Mouse (Mus musculus) inflammation-experienced regulatory T-cells, adult 6 months (primary cell): Measurements from ENCODE around the gene Pigg. TPM values are rescaled to one million over a fixed set of nuclear protein-coding genes. Genes with fewer than 3 reads are reported as not detected.

ENCODE experiments used
- ATAC-seq: one replicate; pipeline ENCODE4 v1.8.0; 2017
- polyA plus RNA-seq, 3 experiments: library from polyadenylated mRNA; unstranded; fragments of 100-300 nt; shearing (Covaris generic); gene quantifications; one replicate each; pipeline ENCODE4 v1.2.1; 2017

The Pigg gene
- polyA plus RNA-seq, 3 experiments from 2014 or later = 2.6 to 5.0 (median 4.6) TPM

DNA sequence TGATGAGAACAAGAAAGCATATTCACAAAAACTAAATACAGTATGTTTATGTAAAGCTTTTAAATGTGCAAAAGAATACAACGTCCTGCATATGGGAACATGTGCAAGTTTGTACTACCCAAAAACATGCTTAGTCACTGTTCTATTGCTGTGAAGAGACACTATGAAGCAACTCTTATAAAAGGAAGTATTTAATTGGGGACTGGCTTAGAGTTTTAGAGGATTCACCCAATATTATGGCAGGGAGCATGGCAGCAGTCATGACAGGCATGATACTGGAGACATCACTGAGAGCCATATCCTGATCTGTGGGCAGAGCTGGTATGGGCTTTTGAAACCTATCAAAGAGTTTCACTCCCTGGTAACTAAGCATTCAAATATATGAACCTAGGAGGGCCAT is 45.5 kb downstream of the Pigg start:
- ATAC-seq = no peak

DNA sequence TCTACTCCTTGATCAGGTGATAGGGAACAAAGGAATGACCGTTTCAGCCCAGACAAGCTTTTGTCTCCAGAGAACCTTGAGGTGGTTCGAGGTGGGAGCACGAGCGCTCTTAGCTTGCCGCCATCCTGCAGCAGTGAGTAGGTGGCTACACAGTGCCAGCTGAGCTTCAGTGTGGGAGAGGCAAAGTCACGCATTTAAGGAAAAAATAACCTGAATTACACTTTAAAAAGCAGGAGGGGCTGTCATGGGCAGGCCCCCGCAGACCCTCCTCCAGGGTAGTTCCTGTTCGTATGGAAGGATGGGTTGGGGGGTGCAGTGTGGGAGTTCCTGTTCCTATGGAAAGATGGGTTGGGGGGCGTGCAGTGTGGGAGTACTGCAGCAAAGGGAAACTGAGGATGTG is 47.1 kb downstream of the Pigg start:
- no peak for ATAC-seq

DNA sequence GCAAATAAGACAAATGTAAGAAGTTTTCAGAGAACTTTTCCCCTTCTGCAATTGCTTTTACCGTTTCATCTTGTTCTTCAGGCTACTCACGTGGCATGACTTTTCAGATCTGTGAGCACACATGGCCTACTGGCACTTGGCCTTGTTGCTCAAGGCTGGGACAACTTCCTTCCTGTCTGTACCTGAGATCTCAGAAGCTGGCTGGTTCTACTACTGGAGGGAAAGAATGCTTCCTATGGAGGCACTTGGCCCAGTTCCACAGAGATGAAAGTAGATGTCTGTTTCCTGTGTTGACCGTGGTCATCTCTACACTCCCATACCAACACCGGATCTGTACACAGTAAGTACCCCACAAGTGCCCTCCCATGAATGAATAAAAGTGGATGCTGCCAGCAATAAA is 47.8 kb downstream of the Pigg start:
- ATAC-seq = no peak

DNA sequence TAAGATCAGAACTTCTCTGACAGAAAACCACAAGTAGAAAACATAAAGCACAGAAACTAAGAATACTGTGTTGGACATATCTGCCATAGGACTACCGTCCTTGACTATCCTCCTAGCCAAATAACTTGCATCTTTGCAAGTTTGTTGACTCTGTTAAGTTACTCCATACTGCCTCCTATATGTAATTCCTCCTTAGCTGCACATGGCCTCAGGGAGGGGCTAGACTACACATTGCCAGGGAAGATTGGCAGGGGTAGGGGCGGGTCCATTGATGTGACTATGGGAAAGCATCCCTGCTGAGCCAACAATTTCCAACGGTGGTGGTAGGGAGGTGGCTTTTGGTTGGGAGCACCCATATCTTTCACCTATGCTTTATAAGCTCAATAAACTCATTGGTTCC is 49.9 kb downstream of the Pigg start:
- no peak for ATAC-seq

DNA sequence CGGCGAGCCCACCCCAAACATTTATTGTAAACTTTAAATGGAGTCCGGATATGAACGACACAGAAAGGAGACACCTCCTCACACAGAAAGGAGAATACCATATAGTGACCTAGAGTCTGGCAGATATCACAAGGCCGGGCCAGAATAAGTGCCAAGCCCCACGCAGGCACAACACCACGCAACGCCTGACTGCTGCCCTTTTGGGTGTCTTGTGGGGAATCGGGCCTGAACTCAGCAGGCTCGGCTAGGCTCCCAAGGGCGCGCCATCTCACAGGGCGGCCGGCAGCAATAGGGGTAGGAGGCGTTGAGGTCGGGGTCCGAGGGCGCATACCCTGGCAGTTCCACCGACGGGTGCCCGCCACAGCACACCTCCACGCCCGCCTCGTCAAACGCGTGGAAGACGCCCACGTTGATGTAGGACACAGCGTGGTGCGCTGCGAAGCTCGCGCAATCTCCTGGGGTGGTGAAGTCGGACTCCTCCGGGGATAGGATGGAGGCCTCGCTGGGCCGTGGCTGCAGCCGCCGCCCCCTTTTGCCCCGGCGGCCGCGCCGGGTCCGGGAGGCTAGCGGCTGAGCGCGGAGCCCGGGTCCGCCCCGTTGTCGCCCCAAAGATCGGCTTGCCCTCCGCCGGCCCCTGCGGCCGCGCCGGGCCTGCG is 54.0 kb downstream of the Pigg start:
- no peak for ATAC-seq

DNA sequence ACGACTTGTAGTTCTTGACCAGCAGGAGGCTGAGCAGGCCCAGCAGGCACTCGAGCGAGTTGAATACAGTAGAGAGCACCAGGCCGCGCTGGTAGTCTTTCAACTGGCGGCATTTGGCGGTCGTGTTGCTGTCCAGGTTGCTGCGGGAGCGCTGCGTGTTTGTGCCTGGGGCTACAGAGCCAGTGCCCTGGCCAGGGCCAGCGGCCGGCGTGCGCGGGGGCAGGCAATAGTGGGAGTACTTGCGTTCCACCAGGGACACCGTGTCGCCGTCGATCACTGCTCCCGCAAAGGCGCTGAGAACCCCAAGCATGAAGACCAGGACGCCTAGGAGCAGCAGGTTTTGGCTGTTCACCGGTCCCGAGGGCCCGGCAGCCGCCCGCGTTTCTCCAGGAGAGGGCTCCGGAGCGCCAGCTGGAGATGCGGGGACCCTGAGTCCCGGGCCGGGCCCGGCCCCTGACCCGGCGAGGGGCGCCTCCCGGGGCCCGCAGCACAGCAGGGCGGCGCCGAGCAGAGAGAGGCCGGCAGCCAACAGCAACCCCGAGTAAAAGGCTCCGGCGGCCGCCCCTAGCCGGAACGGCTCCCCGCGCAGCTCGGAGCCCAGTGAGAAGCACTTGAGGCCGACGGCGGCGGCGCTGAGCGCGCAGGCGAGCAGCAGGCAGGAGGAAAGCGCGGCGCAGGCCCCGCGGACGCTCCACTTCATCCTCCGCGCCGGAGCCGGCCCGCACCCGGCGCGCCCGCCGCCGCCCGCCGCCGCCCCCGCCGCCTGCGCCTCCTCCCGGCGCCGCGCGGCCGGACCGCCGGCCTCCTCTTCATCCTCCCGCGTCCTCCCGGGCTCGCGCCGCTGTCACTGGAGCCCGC is 54.8 kb downstream of the Pigg start:
- ATAC-seq = no peak

DNA sequence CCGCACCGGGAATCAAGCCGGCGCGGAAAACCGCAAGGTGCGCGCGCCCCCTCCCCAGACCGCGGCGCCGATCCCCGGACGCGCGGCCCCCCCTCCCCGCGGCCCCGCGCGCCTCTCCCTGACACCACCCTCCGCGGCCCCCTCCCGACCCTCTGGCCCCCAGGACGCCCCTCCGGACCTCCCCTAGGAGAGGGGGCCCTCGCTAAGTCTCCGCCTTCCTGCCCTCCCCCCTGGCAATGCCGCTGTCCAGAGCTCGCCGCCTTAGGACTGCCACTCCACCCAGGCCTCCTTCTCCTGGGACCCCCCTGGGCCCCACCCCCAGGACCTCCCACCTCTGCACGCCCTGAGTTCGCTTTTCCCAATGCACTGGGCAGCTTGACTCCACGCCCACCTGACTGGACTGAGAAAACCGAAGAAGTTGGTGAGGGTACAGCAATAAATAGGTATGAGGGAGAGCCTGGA is 55.5 kb downstream of the Pigg start, which contains the start of gene Gm42517:
Gene Gm42517 (minus strand): TSS at position 52 of the 462 bp plus-strand sequence.
- ATAC-seq = no peak

DNA sequence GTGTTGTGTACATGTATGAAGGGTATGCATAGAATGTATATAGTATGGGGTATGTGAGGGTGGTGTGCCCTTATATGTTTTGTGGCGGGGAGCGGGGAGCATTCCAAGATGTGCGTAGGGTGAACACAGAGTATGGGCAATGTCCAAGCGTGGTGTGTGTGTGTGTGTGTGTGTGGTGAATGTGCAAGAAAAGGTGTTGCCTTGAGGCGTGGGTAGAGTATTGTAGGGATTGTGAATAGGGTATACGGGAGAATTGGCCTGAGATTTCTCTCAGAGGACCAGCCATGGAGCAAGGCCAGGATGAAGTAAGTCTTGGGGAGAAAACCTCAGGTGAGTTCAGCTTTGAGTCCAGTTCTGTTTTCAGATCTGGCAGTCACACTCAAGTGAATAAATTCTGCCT is 56.0 kb downstream of the Pigg start:
- no peak for ATAC-seq

DNA sequence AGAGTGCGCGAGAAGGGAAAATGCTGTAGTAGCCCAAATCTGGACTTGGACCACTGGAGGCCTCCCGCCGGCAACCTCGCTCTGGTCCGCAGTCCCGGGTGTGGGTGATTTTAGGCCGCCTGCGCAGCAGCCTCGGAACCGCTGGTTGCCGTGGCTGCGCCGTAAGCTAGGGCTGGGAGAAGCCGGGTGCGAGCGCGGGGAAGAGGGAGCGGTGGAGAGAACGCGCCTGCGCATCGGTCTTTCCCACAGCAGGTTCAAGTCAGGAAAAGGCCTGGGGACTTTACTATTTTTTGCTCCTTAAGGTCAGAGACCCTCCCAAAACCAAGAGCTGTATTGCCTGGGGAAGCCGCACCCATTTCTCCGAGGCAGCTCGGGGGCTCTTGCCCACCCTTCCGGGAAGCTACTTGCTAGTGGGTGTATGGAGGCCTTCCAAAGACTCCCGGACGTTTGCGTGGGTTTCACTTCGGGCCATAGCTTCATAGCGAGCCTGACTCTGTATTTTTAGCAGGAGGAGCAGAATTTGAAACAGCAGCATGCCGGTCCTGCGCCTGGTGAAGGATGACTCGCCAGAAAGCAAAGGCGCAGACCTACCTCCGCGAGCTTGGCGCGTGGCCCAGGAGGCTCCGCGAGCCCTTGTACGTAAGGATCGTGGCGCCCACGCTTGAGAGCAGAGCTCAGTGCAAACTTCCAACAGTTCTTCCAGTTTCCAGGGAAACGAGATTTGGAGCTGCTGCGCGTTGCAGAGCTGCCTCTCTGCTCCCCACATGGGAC is 56.6 kb downstream of the Pigg start:
- no peak for ATAC-seq

DNA sequence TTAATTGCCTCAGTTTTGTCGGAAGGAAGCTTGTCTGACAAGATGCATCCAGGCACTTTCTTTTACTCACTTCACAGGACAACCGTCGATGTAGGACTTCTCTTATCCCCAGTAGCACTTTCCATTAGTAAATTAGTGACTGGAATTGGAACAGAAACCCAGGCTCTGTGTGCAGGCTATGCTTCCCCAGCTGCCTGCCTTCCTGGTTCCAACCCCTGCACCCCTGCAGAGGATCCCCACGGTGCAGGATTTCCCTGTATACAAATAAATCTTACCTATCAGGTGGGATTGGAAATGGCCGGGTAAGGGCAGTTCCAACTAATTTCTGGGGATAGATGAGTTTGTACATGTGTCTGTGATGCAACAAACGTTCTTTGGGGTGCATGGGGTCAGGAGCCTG is 57.6 kb downstream of the Pigg start:
- ATAC-seq = no peak

DNA sequence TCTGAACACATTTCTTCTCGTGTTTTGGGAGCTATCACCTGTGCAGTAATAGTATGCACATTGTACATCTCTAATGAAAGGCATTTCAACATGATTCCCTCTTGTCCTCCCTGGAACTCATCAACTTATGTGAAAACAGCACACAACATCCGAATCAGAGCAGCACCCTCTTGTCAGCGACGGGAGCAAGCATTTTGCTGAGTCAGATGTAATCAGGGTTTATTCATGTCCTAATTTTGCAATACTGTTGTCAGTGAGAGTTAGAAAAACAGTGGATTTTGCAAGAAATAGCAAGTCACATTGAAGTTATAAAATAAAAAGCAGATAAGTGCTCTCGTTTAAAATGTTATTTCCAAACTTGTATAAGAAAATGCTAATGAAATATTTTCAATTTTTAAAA is 61.7 kb downstream of the Pigg start:
- ATAC-seq = no peak

DNA sequence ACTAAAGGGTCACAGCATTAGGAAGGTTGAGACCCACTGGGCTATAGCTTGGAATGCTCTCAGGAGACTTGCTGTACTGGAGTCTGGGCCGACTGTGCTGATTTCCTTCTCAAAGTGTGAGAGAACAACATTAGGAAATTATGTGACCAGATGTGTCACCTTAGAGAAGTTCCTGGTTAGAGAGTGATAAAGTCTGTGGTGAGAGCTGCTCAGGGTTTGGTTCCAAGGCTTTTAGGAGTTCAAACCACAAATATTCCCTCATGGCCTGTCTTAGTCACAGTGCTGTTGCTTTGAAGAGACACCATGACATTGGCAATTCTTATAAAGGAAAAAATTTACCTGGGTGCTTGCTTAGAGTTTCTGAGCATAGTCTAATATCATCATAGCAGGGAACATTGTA is 63.6 kb downstream of the Pigg start:
- ATAC-seq = no peak

DNA sequence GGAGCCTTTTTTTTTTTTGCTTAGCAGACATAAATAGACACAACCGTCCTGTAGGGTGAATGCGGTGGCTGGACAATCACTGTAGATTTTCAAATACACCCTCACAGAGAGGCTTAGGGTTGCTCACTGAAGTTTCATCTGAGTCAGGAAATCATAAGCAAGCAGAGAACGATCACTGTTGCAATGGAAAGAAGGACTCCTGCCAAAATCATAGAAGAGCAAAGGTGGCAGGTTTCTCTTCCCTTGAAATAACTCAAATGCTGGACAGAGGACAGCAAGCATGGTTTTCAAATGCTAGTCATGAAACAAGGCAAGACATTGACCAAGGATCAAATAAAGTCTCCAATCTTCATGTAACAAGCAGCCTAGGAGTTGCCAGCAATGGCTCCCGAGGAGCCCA is 65.9 kb downstream of the Pigg start:
- no peak for ATAC-seq

DNA sequence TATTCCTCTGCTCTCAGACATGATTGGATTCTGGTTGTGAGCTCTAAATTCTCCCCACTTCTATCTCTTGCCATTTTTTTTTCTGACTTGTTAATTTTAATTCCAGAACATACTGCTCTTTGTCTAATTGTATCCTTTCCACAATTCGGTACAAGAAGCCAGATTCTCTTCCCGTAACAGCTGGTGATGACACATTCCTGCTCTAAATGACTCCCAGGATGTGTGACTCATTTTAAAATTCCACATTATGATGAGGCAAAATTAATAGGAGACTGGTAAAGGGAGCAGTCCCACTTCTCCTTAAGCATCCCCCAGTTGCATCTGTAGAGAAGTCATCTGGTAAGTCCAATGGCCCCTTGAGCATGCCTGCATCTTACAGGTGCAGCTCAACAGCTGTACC is 73.2 kb downstream of the Pigg start:
- ATAC-seq = no peak

DNA sequence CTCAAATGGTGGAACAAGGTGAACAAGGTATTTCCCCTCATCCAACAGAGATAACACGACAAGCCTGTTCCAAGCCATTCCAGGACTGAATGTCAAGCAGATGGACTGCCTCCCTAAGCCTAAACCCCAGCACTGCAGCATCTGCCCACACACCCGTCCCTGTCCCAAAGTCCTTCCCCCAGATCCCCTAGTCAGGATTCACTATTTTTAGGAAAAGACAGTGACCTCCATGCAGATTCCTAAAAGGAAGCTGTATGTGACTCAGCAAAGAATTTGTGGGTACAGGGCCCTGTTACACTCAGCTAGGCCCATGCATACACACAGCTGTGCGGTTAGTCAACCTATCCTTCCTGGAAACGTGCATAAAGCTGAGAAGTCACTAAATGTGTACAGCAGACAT is 74.0 kb downstream of the Pigg start:
- no peak for ATAC-seq

DNA sequence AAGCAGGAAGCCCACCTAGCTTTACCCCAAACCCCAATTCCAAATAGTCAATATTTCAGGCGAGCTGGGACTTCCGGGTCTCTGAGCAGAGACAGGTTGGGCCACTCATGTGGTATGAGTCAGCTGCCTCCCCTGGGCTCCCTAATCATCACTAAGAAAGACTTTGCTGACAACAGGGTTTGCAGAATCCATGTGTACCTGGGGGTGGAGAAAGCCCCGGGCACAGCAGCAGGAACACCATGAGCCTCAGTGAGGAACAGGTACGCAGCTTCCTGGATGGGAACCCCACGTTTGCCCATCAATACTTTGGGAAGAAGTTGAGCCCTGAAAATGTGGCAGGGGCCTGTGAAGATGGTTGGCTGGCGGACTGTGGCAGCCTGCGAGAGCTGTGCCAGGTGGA is 75.8 kb downstream of the Pigg start, which contains the start of gene Pde6b:
Gene Pde6b (plus strand): TSS at position 191 of the 400 bp plus-strand sequence.
- ATAC-seq = no peak

DNA sequence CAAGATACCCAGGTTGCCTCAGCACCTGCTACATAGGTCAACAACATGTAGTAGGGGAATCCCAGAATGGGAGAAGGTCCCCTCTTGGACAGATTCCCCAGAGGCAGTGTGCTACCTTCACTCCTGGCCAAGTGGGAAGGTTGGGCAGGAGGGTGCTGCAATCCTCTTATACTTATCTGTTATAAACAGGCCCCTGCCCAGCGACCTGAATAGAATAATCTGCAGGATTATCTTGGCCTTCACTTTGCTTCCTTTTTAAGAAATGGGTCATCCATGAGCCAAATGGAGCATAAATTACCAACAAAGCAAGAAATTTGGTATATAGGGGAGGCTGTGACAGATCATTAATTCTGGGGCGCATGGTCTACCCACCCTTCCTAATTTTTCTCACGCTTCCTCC is 77.3 kb downstream of the Pigg start:
- no peak for ATAC-seq

Other genes starting within 250 kb of the Pigg start
- 10 to 100 TPM; 43.0 to 54.6 (median 53.2) TPM for gene Mtf2, start 246.9 kb upstream of the Pigg start, polyA plus RNA-seq
- gene Tmed5, start 180.0 kb upstream of the Pigg start, polyA plus RNA-seq = 100 to 1,000 TPM in 2 of 3 experiments, 10 to 100 TPM in 1; 98.0 to 130 (median 103) TPM
- 1 to 10 TPM; 2.1 to 9.0 (median 2.2) TPM for gene Ccdc18, start 179.7 kb upstream of the Pigg start, polyA plus RNA-seq
- gene Dr1, start 43.7 kb upstream of the Pigg start, polyA plus RNA-seq = 10 to 100 TPM; 29.5 to 41.9 (median 33.2) TPM
- gene Gm42517, start 55.3 kb downstream of the Pigg start, polyA plus RNA-seq = not detected
- 1 to 10 TPM; 1.2 to 1.4 (median 1.3) TPM for gene Pde6b, start 75.8 kb downstream of the Pigg start, polyA plus RNA-seq
- 100 to 1,000 TPM; 180 to 317 (median 253) TPM for gene Atp5k, start 121.8 kb downstream of the Pigg start, polyA plus RNA-seq
- gene Mfsd7a, start 136.3 kb downstream of the Pigg start, polyA plus RNA-seq = not detected
- gene Pcgf3, start 148.6 kb downstream of the Pigg start, polyA plus RNA-seq = 1 to 10 TPM; 3.5 to 5.8 (median 4.9) TPM
- not detected for gene Cplx1, start 237.4 kb downstream of the Pigg start, polyA plus RNA-seq